Mouse (Mus musculus): Measurements from ENCODE around the gene Fchsd2. TPM values are rescaled to one million over a fixed set of nuclear protein-coding genes. Genes with fewer than 3 reads are reported as not detected.
A peak's percentile ranks its signal among the peaks of the same experiment; 100 is the strongest.

Gene Fchsd2
- polyA plus RNA-seq, 1 experiment from 2014 or later, result 37.6 TPM

GRCm38 (mm10) chr7:101083562-101084166 lies 9.0 kb upstream of the Fchsd2 start:
- H3K4me2 ChIP-seq (replicated peaks), result no peak overlapping the region
- H3K27ac ChIP-seq (replicated peaks), result no peak overlapping the region
- no peaks in the 10 kb centered on the region for H3K4me1 ChIP-seq
- no peak overlapping the region for H3K4me3 ChIP-seq
- ATAC-seq (ENCODE audit: low FRiP score, low read depth), result no peak
- H3K27me3 ChIP-seq, result no peaks in the 10 kb centered on the region
- H3K9me3 ChIP-seq, result no peaks in the 10 kb centered on the region
- H3K9ac ChIP-seq (replicated peaks), result no peak overlapping the region
- 79% methylated on average over 9 of the region's 9 CpGs for WGBS
- H3K36me3 ChIP-seq, result no peaks in the 10 kb centered on the region

GRCm38 (mm10) chr7:101084816-101085456 lies 7.7 kb upstream of the Fchsd2 start:
- 87% methylated on average over 4 of the region's 4 CpGs for WGBS
- no peak overlapping the region for H3K4me3 ChIP-seq
- H3K9ac ChIP-seq (replicated peaks), result no peak overlapping the region
- H3K36me3 ChIP-seq, result no peaks in the 10 kb centered on the region
- ATAC-seq (ENCODE audit: low FRiP score, low read depth), result no peak
- no peaks in the 10 kb centered on the region for H3K4me1 ChIP-seq
- H3K27me3 ChIP-seq, result no peaks in the 10 kb centered on the region
- no peak overlapping the region for H3K27ac ChIP-seq (replicated peaks)
- no peaks in the 10 kb centered on the region for H3K9me3 ChIP-seq
- no peak overlapping the region for H3K4me2 ChIP-seq (replicated peaks)

GRCm38 (mm10) chr7:101085779-101086178 lies 6.9 kb upstream of the Fchsd2 start:
- Histone ChIP-seq H3K4me3 (no peak overlapping the region), H3K4me1 (no peaks in the 10 kb centered on the region), H3K9ac (replicated peaks) (no peak overlapping the region), H3K36me3 (no peaks in the 10 kb centered on the region), H3K27me3 (no peaks in the 10 kb centered on the region), H3K9me3 (no peaks in the 10 kb centered on the region), H3K27ac (replicated peaks) (no peak overlapping the region), H3K4me2 (replicated peaks) (no peak overlapping the region)
- ATAC-seq (ENCODE audit: low FRiP score, low read depth), result no peak
- WGBS, result 78% methylated on average over 4 of the region's 4 CpGs

GRCm38 (mm10) chr7:101088687-101089086 lies 4.0 kb upstream of the Fchsd2 start:
- no peak for ATAC-seq (ENCODE audit: low FRiP score, low read depth)
- no peaks in the 10 kb centered on the region for H3K9me3 ChIP-seq
- no peaks in the 10 kb centered on the region for H3K36me3 ChIP-seq
- H3K27me3 ChIP-seq, result no peaks in the 10 kb centered on the region
- H3K27ac ChIP-seq (replicated peaks), result no peak overlapping the region
- H3K4me1 ChIP-seq, result no peaks in the 10 kb centered on the region
- no peak overlapping the region for H3K9ac ChIP-seq (replicated peaks)
- no peak overlapping the region for H3K4me2 ChIP-seq (replicated peaks)
- H3K4me3 ChIP-seq, result no peak overlapping the region
- WGBS, result 82% methylated on average over 4 of the region's 4 CpGs

GRCm38 (mm10) chr7:101089242-101089641 lies 3.4 kb upstream of the Fchsd2 start:
- Histone ChIP-seq H3K36me3 (no peaks in the 10 kb centered on the region), H3K4me3 (no peak overlapping the region), H3K4me2 (replicated peaks) (no peak overlapping the region), H3K9me3 (no peaks in the 10 kb centered on the region), H3K27ac (replicated peaks) (no peak overlapping the region), H3K27me3 (no peaks in the 10 kb centered on the region), H3K9ac (replicated peaks) (no peak overlapping the region), H3K4me1 (no peaks in the 10 kb centered on the region)
- WGBS, result 83% methylated on average over 3 of the region's 3 CpGs
- ATAC-seq (ENCODE audit: low FRiP score, low read depth), result no peak

- H3K36me3 ChIP-seq, result no peaks in the 10 kb centered on the region
- 71% methylated on average over 3 of the region's 3 CpGs for whole genome bisulfite sequencing
- H3K4me3 ChIP-seq, result no peak overlapping the region
- H3K4me1 ChIP-seq, result no peaks in the 10 kb centered on the region
- H3K9me3 ChIP-seq, result no peaks in the 10 kb centered on the region
- ATAC-seq (ENCODE audit: low FRiP score, low read depth), result no peak
- no peaks in the 10 kb centered on the region for H3K27me3 ChIP-seq
- H3K27ac ChIP-seq (replicated peaks), result no peak overlapping the region
- no peak overlapping the region for H3K4me2 ChIP-seq (replicated peaks)
- H3K9ac ChIP-seq (replicated peaks), result no peak overlapping the region
These were observed 568 bp downstream of the Fchsd2 start for GRCm38 (mm10) chr7:101093231-101093630.

- WGBS, result 52% methylated on average over 1 of the region's 1 CpGs
- ATAC-seq (ENCODE audit: low FRiP score, low read depth), result no peak
- H3K9ac ChIP-seq (replicated peaks), result no peak overlapping the region
- no peaks in the 10 kb centered on the region for H3K9me3 ChIP-seq
- H3K36me3 ChIP-seq, result no peaks in the 10 kb centered on the region
- H3K27ac ChIP-seq (replicated peaks), result no peak overlapping the region
- no peaks in the 10 kb centered on the region for H3K27me3 ChIP-seq
- no peaks in the 10 kb centered on the region for H3K4me1 ChIP-seq
- H3K4me2 ChIP-seq (replicated peaks), result no peak overlapping the region
- no peak overlapping the region for H3K4me3 ChIP-seq
These were observed 2.1 kb downstream of the Fchsd2 start for GRCm38 (mm10) chr7:101094746-101095145.

GRCm38 (mm10) chr7:101095560-101095959 lies 2.9 kb downstream of the Fchsd2 start:
- 73% methylated on average over 5 of the region's 5 CpGs for WGBS

GRCm38 (mm10) chr7:101096576-101096975 lies 3.9 kb downstream of the Fchsd2 start:
- Histone ChIP-seq H3K4me3 (no peak overlapping the region), H3K4me2 (replicated peaks) (no peak overlapping the region), H3K36me3 (no peaks in the 10 kb centered on the region), H3K9ac (replicated peaks) (no peak overlapping the region), H3K27ac (replicated peaks) (no peak overlapping the region), H3K9me3 (no peaks in the 10 kb centered on the region), H3K27me3 (no peaks in the 10 kb centered on the region), H3K4me1 (0 out of 2 replicates have a peak, but pooled peaks cover 7% of the 10 kb centered on the region)
- no peak for ATAC-seq (ENCODE audit: low FRiP score, low read depth)
- WGBS, result 85% methylated on average over 2 of the region's 2 CpGs

More at GRCm38 (mm10) chr7:101095560-101095959, 2.9 kb downstream of the Fchsd2 start:
- no peak overlapping the region for H3K4me3 ChIP-seq
- no peaks in the 10 kb centered on the region for H3K4me1 ChIP-seq
- H3K27me3 ChIP-seq, result no peaks in the 10 kb centered on the region
- no peaks in the 10 kb centered on the region for H3K9me3 ChIP-seq
- H3K27ac ChIP-seq (replicated peaks), result no peak overlapping the region
- H3K4me2 ChIP-seq (replicated peaks), result no peak overlapping the region
- no peak overlapping the region for H3K9ac ChIP-seq (replicated peaks)
- no peaks in the 10 kb centered on the region for H3K36me3 ChIP-seq
- ATAC-seq (ENCODE audit: low FRiP score, low read depth), result no peak

GRCm38 (mm10) chr7:101097084-101097483 lies 4.4 kb downstream of the Fchsd2 start:
- no peak overlapping the region for H3K9ac ChIP-seq (replicated peaks)

GRCm38 (mm10) chr7:101099981-101100380 lies 7.3 kb downstream of the Fchsd2 start:
- H3K4me1 ChIP-seq, result 0 out of 2 replicates have a peak, but pooled peaks cover 9% of the 10 kb centered on the region
- WGBS, result 67% methylated on average over 3 of the region's 3 CpGs
- no peak for ATAC-seq (ENCODE audit: low FRiP score, low read depth)
- no peak overlapping the region for H3K9ac ChIP-seq (replicated peaks)
- H3K27me3 ChIP-seq, result no peaks in the 10 kb centered on the region
- no peaks in the 10 kb centered on the region for H3K9me3 ChIP-seq
- no peak overlapping the region for H3K4me3 ChIP-seq
- no peaks in the 10 kb centered on the region for H3K36me3 ChIP-seq
- no peak overlapping the region for H3K27ac ChIP-seq (replicated peaks)
- H3K4me2 ChIP-seq (replicated peaks), result no peak overlapping the region

More at GRCm38 (mm10) chr7:101097084-101097483, 4.4 kb downstream of the Fchsd2 start:
- no peaks in the 10 kb centered on the region for H3K9me3 ChIP-seq
- no peaks in the 10 kb centered on the region for H3K36me3 ChIP-seq
- H3K27me3 ChIP-seq, result no peaks in the 10 kb centered on the region
- no peak overlapping the region for H3K4me2 ChIP-seq (replicated peaks)
- WGBS, result 59% methylated on average over 3 of the region's 3 CpGs
- no peak overlapping the region for H3K4me3 ChIP-seq
- H3K4me1 ChIP-seq, result 0 out of 2 replicates have a peak, but pooled peaks cover 9% of the 10 kb centered on the region
- no peak overlapping the region for H3K27ac ChIP-seq (replicated peaks)
- no peak for ATAC-seq (ENCODE audit: low FRiP score, low read depth)

GRCm38 (mm10) chr7:101101156-101101691 lies 8.6 kb downstream of the Fchsd2 start:
- 0 out of 2 replicates have a peak overlapping the region, but pooled peaks have one; percentile 36 for H3K27ac ChIP-seq (replicated peaks)

More at GRCm38 (mm10) chr7:101101156-101101691, 8.6 kb downstream of the Fchsd2 start:
- no peak for ATAC-seq (ENCODE audit: low FRiP score, low read depth)
- H3K27me3 ChIP-seq, result no peaks in the 10 kb centered on the region
- H3K4me1 ChIP-seq, result 0 out of 2 replicates have a peak, but pooled peaks cover 9% of the 10 kb centered on the region
- H3K4me3 ChIP-seq, result no peak overlapping the region
- H3K9ac ChIP-seq (replicated peaks), result no peak overlapping the region
- H3K9me3 ChIP-seq, result no peaks in the 10 kb centered on the region
- no peak overlapping the region for H3K4me2 ChIP-seq (replicated peaks)
- 61% methylated on average over 10 of the region's 10 CpGs for WGBS
- H3K36me3 ChIP-seq, result no peaks in the 10 kb centered on the region
